Mouse (Mus musculus) liver, postnatal 0 days (tissue): ENCODE measurements at regions not wholly inside any gene's neighbourhood (a gene's known extent, or its start where the extent isn't known, plus 50 kb on each side); places are given as distances from the start of the nearest gene placed in this dataset.

Source experiments
- CTCF ChIP-seq: sonication (generic); IDR thresholded peaks from 2 replicates; pipeline ENCODE4 v1.5.1; 2016; ENCODE audit warnings: antibody characterized with exemption, low read depth
- EP300 ChIP-seq: IDR thresholded peaks from 2 replicates; pipeline ENCODE4 v1.6.1; 2016; ENCODE audit warnings: antibody characterized with exemption, low read depth, mild to moderate bottlenecking

DNA sequence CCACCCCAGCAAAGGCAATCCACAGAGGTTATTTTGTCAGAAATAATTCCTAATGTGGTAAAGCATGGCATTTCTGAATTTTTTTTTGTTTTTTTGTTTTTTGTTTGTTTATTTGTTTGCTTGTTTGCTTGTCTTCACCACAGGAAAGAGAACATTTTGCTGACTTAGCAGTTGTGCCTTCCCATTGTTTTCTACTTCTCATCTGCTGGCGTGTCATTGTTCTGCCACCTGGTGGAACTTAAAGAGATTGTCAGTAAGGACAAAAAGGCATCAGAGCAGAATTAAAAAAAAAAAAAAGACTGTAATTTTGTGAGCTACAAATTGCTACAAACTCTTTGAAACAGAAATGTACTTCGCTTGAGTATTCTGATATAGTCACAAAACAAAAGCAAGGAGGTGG lies 79.5 kb downstream of the AI429214 start:
- peak; percentile 39 for TF ChIP-seq CTCF
- TF ChIP-seq EP300: no peak
